Mouse (Mus musculus): Measurements from ENCODE around the gene Mboat1. TPM values are rescaled to one million over a fixed set of nuclear protein-coding genes. Genes with fewer than 3 reads are reported as not detected.

Gene Mboat1
- polyA plus RNA-seq, 1 experiment from 2014 or later: 8.5 TPM

DNA sequence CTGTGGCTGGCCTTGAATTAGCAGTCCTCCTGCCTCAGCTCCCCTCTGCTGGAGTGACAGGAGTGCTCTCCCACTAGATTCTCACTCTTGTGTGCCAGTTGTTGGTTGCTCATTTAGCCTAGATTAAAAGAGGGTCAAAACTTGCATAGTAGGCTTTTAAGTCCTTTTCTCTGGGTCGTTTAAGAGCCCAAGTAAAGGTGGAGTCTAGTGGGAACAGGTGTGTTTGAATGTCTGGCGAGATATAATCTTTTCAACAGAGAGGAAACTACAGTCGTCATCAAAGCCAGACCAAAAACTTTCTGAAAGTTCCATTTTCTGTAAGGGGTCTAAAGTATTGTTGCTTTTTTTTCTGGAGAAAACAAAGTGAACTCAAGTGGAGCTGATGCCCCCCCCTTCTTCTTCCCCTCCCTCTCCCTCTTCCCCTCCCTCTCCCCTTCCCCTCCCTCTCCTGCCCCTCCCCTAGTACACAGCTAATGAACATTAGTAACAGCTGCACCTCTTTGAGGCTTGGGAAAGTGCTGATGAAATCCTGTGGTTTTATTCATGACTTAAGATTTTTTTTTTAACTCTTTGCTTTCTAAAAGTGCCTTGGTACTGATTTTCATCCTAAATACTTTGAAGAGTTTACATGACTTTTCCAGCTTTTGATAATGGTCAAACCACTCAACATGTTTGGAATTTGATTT, 55.9 kb downstream of the Mboat1 start:
- H3K4me2 ChIP-seq (replicated peaks): no peak overlapping the region
- no peaks in the 10 kb centered on the region for H3K36me3 ChIP-seq
- H3K9me3 ChIP-seq: no peaks in the 10 kb centered on the region
- no peak for ATAC-seq (ENCODE audit: low FRiP score, low read depth)
- H3K27ac ChIP-seq (replicated peaks): no peak overlapping the region
- no peaks in the 10 kb centered on the region for H3K27me3 ChIP-seq
- no peak overlapping the region for H3K4me3 ChIP-seq
- H3K4me1 ChIP-seq: no peaks in the 10 kb centered on the region
- H3K9ac ChIP-seq (replicated peaks): no peak overlapping the region
- 86% methylated on average over 3 of the region's 3 CpGs for WGBS

DNA sequence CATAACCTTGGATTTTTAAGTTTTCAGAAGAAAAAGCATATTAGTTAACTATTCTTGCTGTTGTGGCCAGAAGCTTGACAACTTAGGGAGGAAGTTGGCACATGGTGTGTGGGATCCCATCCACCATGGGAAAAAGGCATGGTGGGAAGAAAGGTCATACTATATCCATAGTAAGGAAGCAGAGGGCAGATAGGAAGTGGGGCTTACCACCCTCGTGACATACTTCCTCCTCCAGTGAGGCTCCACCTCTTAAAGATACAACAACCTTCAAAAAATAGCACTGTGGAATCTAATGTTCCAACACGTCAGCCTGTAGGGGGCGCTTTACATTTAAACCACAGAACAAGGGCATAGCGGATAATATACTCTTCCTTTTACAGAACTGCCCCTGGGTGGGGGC, 57.1 kb downstream of the Mboat1 start:
- H3K27ac ChIP-seq (replicated peaks): no peak overlapping the region
- no peaks in the 10 kb centered on the region for H3K36me3 ChIP-seq
- no peak for ATAC-seq (ENCODE audit: low FRiP score, low read depth)
- no peak overlapping the region for H3K9ac ChIP-seq (replicated peaks)
- H3K4me3 ChIP-seq: no peak overlapping the region
- 75% methylated on average over 4 of the region's 4 CpGs for WGBS
- no peak overlapping the region for H3K4me2 ChIP-seq (replicated peaks)
- H3K4me1 ChIP-seq: no peaks in the 10 kb centered on the region
- no peaks in the 10 kb centered on the region for H3K9me3 ChIP-seq
- H3K27me3 ChIP-seq: no peaks in the 10 kb centered on the region

DNA sequence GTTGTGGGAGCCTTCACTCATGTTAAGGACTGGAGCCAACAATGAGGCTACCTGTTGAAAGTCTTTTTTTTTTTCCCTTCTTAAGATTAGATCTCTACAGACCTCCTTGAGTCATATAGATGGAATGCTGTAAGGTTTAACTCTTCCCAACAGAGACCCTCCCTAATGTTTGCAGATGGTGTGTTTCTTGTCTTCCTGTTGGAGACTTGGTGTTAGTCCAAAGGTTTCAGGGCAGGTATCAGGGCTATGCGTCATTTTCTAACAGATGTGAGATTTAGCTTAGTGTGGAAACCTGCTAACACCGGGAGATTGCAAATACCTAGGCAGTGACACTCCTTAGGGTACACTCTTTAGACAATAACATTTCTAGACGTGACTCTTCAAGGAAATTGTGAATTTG, 58.5 kb downstream of the Mboat1 start:
- Histone ChIP-seq H3K9me3 (no peaks in the 10 kb centered on the region), H3K4me3 (no peak overlapping the region), H3K9ac (replicated peaks) (no peak overlapping the region), H3K36me3 (no peaks in the 10 kb centered on the region), H3K4me2 (replicated peaks) (no peak overlapping the region), H3K4me1 (no peaks in the 10 kb centered on the region), H3K27me3 (no peaks in the 10 kb centered on the region), H3K27ac (replicated peaks) (no peak overlapping the region)
- ATAC-seq (ENCODE audit: low FRiP score, low read depth): no peak
- 87% methylated on average over 3 of the region's 3 CpGs for WGBS

DNA sequence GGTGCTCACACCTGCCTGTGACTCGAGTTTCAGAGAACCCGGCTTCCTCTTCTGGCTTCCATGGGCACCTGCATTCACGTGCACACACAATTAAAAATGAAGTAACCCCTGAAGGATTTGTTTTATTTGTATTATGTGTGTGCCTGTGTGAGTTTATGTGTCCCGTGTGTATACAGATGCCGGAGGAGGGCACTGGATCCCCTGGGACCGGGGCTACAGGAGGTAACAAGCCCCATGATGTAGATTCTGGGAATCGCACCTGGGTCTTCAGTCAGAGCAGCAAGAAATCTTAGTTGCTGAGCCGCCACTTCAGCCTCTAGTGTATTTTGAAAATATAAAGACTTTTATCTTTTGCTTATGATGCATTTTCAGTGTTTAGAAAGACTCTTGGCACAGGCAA, 60.4 kb downstream of the Mboat1 start:
- H3K4me1 ChIP-seq: no peaks in the 10 kb centered on the region
- H3K27me3 ChIP-seq: no peaks in the 10 kb centered on the region
- no peak for ATAC-seq (ENCODE audit: low FRiP score, low read depth)
- no peaks in the 10 kb centered on the region for H3K9me3 ChIP-seq
- H3K27ac ChIP-seq (replicated peaks): no peak overlapping the region
- H3K36me3 ChIP-seq: no peaks in the 10 kb centered on the region
- 85% methylated on average over 8 of the region's 8 CpGs for WGBS
- no peak overlapping the region for H3K4me2 ChIP-seq (replicated peaks)
- H3K9ac ChIP-seq (replicated peaks): no peak overlapping the region
- H3K4me3 ChIP-seq: no peak overlapping the region

DNA sequence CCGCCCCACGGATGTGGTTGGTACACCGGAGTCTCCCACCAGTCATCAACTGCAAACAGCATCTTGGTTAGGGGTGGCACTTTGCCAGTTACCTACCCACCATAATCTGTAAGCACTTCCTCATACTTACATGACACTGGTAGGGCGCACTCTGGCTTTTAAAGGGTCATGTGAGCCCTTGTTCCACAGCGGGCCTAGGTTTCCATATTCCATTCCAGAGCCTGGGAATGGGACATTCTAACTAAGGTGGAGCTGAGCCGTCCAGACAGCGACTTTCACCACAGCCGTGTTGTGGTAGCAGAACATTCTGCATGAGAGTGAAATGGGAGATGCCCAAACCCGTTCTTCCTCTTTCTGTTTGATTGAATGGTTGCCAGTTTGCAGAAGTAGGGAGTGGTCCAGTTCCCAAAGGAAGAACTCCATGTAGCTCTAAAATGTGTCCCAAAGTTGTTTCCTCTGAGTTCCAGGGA, 61.8 kb downstream of the Mboat1 start:
- no peaks in the 10 kb centered on the region for H3K4me1 ChIP-seq
- H3K36me3 ChIP-seq: no peaks in the 10 kb centered on the region
- 92% methylated on average over 9 of the region's 9 CpGs for WGBS
- no peak overlapping the region for H3K4me2 ChIP-seq (replicated peaks)
- no peak overlapping the region for H3K9ac ChIP-seq (replicated peaks)
- H3K27me3 ChIP-seq: no peaks in the 10 kb centered on the region
- no peak overlapping the region for H3K27ac ChIP-seq (replicated peaks)
- ATAC-seq (ENCODE audit: low FRiP score, low read depth): no peak
- no peak overlapping the region for H3K4me3 ChIP-seq
- H3K9me3 ChIP-seq: no peaks in the 10 kb centered on the region

DNA sequence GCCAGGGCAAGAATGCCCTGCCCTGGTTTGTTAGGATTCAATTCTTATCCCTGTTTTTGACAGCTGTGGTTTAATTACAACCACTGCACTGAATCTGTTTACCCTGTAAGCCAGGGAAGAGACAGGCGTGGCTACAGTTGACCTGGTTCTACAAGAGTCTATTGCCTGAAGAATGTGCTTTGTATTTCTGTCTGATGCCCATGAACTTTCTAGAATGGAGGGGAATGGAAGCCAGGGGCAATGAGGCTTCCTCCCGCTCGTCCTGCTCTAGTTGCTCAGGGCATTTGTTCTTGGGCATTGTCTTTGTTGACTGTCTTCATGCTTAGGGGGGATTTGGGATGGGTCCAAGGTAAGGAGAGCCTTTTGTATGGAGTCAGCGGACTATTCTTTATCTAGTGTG, 63.5 kb downstream of the Mboat1 start:
- 80% methylated on average over 4 of the region's 4 CpGs for WGBS
- no peak overlapping the region for H3K9ac ChIP-seq (replicated peaks)
- H3K27ac ChIP-seq (replicated peaks): no peak overlapping the region
- no peak for ATAC-seq (ENCODE audit: low FRiP score, low read depth)
- H3K4me2 ChIP-seq (replicated peaks): no peak overlapping the region
- H3K4me3 ChIP-seq: no peak overlapping the region
- H3K9me3 ChIP-seq: no peaks in the 10 kb centered on the region
- H3K36me3 ChIP-seq: no peaks in the 10 kb centered on the region
- no peaks in the 10 kb centered on the region for H3K27me3 ChIP-seq
- no peaks in the 10 kb centered on the region for H3K4me1 ChIP-seq

DNA sequence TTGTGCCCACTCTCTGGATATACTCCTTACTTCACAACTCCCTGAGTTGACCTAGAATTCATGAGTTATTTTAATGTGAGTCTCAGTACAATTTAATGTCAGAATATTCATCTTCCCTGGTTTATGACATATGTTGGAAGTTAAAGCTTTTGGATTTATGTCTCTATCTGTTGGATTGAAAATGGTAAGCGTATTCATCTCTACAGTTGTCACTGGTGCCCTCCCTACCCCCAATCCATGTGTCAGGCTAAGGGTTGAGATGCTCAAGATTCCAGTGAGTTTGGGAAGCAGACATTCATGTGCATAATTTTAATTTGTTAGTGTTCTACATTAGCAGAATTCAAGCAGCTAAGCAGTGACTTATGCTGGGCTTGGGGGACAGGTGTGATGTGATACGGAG, 64.4 kb downstream of the Mboat1 start:
- H3K27me3 ChIP-seq: no peaks in the 10 kb centered on the region
- no peaks in the 10 kb centered on the region for H3K9me3 ChIP-seq
- no peak for ATAC-seq (ENCODE audit: low FRiP score, low read depth)
- no peaks in the 10 kb centered on the region for H3K4me1 ChIP-seq
- H3K36me3 ChIP-seq: no peaks in the 10 kb centered on the region
- H3K4me3 ChIP-seq: no peak overlapping the region
- H3K27ac ChIP-seq (replicated peaks): no peak overlapping the region
- 100% methylated on average over 2 of the region's 2 CpGs for WGBS
- no peak overlapping the region for H3K4me2 ChIP-seq (replicated peaks)
- no peak overlapping the region for H3K9ac ChIP-seq (replicated peaks)

- Histone ChIP-seq H3K4me3 (no peak overlapping the region), H3K36me3 (no peaks in the 10 kb centered on the region), H3K27ac (replicated peaks) (no peak overlapping the region), H3K9ac (replicated peaks) (no peak overlapping the region), H3K4me1 (no peaks in the 10 kb centered on the region), H3K27me3 (no peaks in the 10 kb centered on the region), H3K4me2 (replicated peaks) (no peak overlapping the region), H3K9me3 (no peaks in the 10 kb centered on the region)
- WGBS: 81% methylated on average over 2 of the region's 2 CpGs
- no peak for ATAC-seq (ENCODE audit: low FRiP score, low read depth)
These were observed 66.7 kb downstream of the Mboat1 start for GRCm38 (mm10) chr13:30203018-30203417.

GRCm38 (mm10) chr13:30208176-30208575, 71.9 kb downstream of the Mboat1 start:
- H3K4me2 ChIP-seq (replicated peaks): no peak overlapping the region
- H3K9me3 ChIP-seq: no peaks in the 10 kb centered on the region
- 91% methylated on average over 1 of the region's 1 CpGs for WGBS
- H3K9ac ChIP-seq (replicated peaks): no peak overlapping the region
- ATAC-seq (ENCODE audit: low FRiP score, low read depth): no peak
- no peaks in the 10 kb centered on the region for H3K4me1 ChIP-seq
- no peaks in the 10 kb centered on the region for H3K36me3 ChIP-seq
- H3K4me3 ChIP-seq: no peak overlapping the region
- no peak overlapping the region for H3K27ac ChIP-seq (replicated peaks)
- H3K27me3 ChIP-seq: no peaks in the 10 kb centered on the region

GRCm38 (mm10) chr13:30213276-30213675, 77.0 kb downstream of the Mboat1 start:
- ATAC-seq (ENCODE audit: low FRiP score, low read depth): no peak
- Histone ChIP-seq H3K9ac (replicated peaks) (no peak overlapping the region), H3K27me3 (no peaks in the 10 kb centered on the region), H3K36me3 (no peaks in the 10 kb centered on the region), H3K9me3 (no peaks in the 10 kb centered on the region), H3K4me1 (no peaks in the 10 kb centered on the region), H3K27ac (replicated peaks) (no peak overlapping the region), H3K4me2 (replicated peaks) (no peak overlapping the region), H3K4me3 (no peak overlapping the region)
- WGBS: 68% methylated on average over 9 of the region's 9 CpGs

DNA sequence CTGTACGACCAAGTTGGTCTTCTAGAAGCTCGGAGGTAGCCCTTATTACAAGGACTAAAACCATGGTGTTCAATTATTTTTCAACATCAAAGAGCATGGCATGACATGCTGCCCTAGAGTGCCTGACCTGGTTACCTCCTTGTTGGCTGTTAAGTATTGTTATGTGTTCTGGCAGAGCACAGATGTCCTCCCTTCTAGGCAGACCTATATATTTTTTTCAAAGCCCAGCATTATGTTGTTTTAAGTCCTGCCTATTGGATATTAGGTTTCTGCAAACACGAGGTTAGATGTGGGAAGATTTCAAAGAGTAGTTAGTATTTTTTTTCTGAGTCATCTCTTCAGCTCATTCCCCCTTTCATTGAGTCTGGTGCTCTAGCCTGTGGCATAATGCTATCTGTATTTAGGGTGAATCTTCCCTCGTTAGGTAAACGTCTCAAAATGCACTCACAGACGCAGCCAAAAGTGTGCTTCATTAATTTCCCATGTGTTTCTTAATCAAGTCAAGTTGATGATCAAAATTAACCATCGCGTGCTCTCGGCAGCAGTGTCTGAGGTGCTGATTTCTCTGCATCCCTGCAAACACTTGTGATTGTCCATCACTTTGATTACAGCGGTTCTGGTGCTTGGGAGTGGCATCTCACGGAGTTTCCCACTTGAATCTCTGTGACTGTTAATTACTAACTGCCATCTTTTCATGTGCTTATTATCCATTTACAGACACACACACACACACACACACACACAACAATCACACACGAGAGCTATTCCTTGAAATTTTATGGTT, 81.5 kb downstream of the Mboat1 start:
- no peak overlapping the region for H3K27ac ChIP-seq (replicated peaks)
- H3K27me3 ChIP-seq: no peaks in the 10 kb centered on the region
- 0 out of 2 replicates have a peak, but pooled peaks cover 6% of the 10 kb centered on the region for H3K4me1 ChIP-seq
- 84% methylated on average over 12 of the region's 12 CpGs for WGBS
- no peak overlapping the region for H3K9ac ChIP-seq (replicated peaks)
- no peak overlapping the region for H3K4me3 ChIP-seq
- H3K4me2 ChIP-seq (replicated peaks): no peak overlapping the region
- H3K9me3 ChIP-seq: no peaks in the 10 kb centered on the region
- H3K36me3 ChIP-seq: no peaks in the 10 kb centered on the region
- ATAC-seq (ENCODE audit: low FRiP score, low read depth): no peak

DNA sequence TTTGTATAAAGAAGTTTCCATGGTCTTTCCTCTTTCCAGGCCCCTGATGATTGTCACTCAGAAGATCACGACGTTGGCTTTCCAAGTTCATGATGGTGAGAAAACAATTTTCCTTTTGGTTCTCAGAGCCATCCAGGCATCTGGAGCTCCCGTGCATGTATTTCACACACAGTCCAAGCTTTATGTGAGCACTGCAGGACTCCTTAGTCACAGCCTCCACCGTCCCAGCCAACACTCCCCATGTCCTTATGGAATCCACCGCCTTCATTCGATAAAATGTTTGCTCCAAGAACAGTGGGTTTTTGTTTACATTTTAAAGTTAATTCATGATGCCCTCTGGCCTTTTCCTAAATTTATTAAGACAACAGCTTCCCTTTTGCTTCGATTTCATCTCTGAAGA, 83.3 kb downstream of the Mboat1 start:
- no peak overlapping the region for H3K9ac ChIP-seq (replicated peaks)
- ATAC-seq (ENCODE audit: low FRiP score, low read depth): no peak
- H3K4me2 ChIP-seq (replicated peaks): no peak overlapping the region
- H3K9me3 ChIP-seq: no peaks in the 10 kb centered on the region
- no peaks in the 10 kb centered on the region for H3K27me3 ChIP-seq
- H3K36me3 ChIP-seq: no peaks in the 10 kb centered on the region
- 90% methylated on average over 7 of the region's 7 CpGs for WGBS
- no peak overlapping the region for H3K27ac ChIP-seq (replicated peaks)
- H3K4me1 ChIP-seq: 0 out of 2 replicates have a peak, but pooled peaks cover 6% of the 10 kb centered on the region
- no peak overlapping the region for H3K4me3 ChIP-seq

Data from midbrain, embryonic 12.5 days (tissue).